Mouse (Mus musculus): ENCODE measurements around the gene Elovl4.

The Elovl4 gene

GRCm38 (mm10) chr9:83805977-83806815, at the start of gene Elovl4:
TSS of gene Elovl4 (minus strand) at chr9:83806277.
- peak; percentile 86 to 91 for DNase-seq

- DNase-seq: no peak
Measured at GRCm38 (mm10) chr9:83852464-83852863, 46.4 kb upstream of the Elovl4 start.

- DNase-seq: no peak
Measured at GRCm38 (mm10) chr9:83834748-83835313, 28.8 kb upstream of the Elovl4 start.

GRCm38 (mm10) chr9:83833811-83834747, 28.0 kb upstream of the Elovl4 start, which contains the start of gene Ttk:
TSS of gene Ttk (plus strand) at chr9:83834689.
- DNase-seq: peak; percentile 85 to 89

- DNase-seq: no peak
Measured at GRCm38 (mm10) chr9:83831152-83831551, 25.1 kb upstream of the Elovl4 start.

- DNase-seq: no peak
Measured at GRCm38 (mm10) chr9:83829896-83830295, 23.8 kb upstream of the Elovl4 start.

GRCm38 (mm10) chr9:83822925-83823324, 16.8 kb upstream of the Elovl4 start:
- no peak for DNase-seq

- DNase-seq: no peak
Measured at GRCm38 (mm10) chr9:83820976-83821375, 14.9 kb upstream of the Elovl4 start.

GRCm38 (mm10) chr9:83819188-83819587, 13.1 kb upstream of the Elovl4 start:
- DNase-seq: no peak

- peak; percentile 40 to 61 for DNase-seq
Measured at GRCm38 (mm10) chr9:83807562-83807961, 1.5 kb upstream of the Elovl4 start.

GRCm38 (mm10) chr9:83805164-83805976, 707 bp downstream of the Elovl4 start:
- peak; percentile 34 to 42 for DNase-seq

GRCm38 (mm10) chr9:83804341-83804740, 1.7 kb downstream of the Elovl4 start:
- peak in 1 of 2 experiments; percentile 11 for DNase-seq

- peak; percentile 42 to 60 for DNase-seq
Measured at GRCm38 (mm10) chr9:83797898-83798297, 8.2 kb downstream of the Elovl4 start.

- no peak for DNase-seq
Measured at GRCm38 (mm10) chr9:83796875-83797274, 9.2 kb downstream of the Elovl4 start.

GRCm38 (mm10) chr9:83789326-83789725, 16.8 kb downstream of the Elovl4 start:
- DNase-seq: no peak

- DNase-seq: no peak
Measured at GRCm38 (mm10) chr9:83785501-83785900, 20.6 kb downstream of the Elovl4 start.

GRCm38 (mm10) chr9:83778317-83778960, 27.6 kb downstream of the Elovl4 start:
- DNase-seq: no peak

GRCm38 (mm10) chr9:83761318-83761717, 44.8 kb downstream of the Elovl4 start:
- no peak for DNase-seq

- no peak for DNase-seq
Measured at GRCm38 (mm10) chr9:83731877-83732276, 74.2 kb downstream of the Elovl4 start.

- no peak for DNase-seq
Measured at GRCm38 (mm10) chr9:83730836-83731235, 75.2 kb downstream of the Elovl4 start.

Measured in cerebellum, postnatal 36 days (tissue).